Mouse (Mus musculus) erythroblast, embryonic 14.5 days (primary cell): ENCODE measurements around the gene Megf8.

ENCODE experiments used
- GATA1 ChIP-seq: IDR thresholded peaks from 2 replicates; pipeline ENCODE4 v1.6.1; 2012; ENCODE audit warnings: low read length, inconsistent platforms, mixed read lengths
- TAL1 ChIP-seq: IDR thresholded peaks from 3 replicates; pipeline ENCODE4 v1.6.1; 2012; ENCODE audit warnings: low read length, inconsistent platforms, mixed read lengths

DNA sequence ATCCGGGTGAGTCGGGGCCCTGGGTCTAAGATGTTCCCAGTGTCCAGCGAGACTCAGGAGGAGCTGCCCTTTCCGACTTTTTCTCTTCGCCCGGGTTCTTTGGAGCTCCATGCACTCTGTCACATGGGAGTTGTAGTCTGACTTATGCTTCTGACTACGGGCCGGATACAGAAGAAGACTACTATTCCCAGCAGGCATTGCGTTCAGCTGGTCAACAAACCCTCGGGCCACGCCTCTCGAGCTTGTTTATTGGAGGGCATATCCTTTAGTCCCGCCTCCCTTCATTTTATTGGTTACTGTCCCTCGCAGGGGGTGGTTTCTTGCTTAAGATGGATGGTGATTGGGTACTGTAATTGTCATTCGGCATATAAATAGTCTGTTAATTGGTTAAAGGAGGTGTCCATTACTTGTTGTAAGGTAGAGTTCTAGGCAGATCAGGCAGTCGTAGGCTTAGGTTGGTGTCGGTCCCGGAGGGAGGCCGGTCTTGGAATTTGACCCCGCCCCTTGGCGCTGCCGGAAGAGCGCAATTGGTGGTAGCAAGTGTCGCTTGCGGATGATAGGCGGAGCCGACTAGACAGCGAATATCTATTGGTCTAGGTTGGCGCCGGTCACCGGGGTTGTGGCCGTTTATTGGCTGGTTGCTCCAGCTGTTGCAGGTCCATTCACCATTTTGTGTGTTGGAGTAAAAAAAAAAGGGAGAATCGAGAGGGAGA is 49.1 kb upstream of the Megf8 start:
- TF ChIP-seq GATA1 (no peak), TAL1 (no peak)
